Mouse (Mus musculus): ENCODE data around the gene Oxgr1.

DNA sequence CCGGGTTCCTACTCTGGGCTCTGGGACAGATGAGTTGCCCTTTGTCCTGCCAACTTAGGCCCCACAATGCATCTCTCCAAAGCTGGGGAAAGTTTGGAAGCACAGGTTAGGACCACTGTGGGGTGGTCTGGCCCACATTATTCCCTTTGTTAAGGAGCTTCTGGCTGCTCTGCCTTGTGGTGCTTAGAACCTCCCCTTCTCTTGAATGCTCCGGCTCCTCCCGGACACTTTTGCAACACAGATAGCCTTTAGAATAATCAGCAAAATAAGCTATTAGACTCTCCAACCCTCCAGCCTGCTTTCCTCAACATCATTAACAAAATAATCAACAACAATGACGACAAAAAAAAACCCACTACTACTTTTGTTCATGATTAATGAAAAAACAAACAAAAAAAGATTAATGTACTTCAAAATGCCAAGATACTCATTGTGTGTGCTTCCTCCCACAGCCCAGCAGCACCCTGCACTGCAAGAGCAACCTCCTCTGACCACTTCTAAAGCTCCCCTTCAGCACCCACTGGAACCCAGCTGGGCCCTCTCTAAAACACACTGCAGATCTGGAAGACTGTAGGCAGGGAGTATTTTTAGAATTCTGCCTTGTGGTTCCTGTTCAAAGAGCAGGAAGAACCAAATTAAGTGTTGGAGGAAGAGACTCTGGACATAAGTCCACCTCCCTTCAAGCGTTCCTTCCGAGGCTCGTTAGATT lies 53.1 kb downstream of the Oxgr1 start:
- TF ChIP-seq EP300 (IDR thresholded peaks at IDR 0.05; ENCODE audit: insufficient read depth, low read depth, low read length) (no peak), POLR2A (IDR thresholded peaks at IDR 0.05; ENCODE audit: insufficient read depth, low read length) (no peak)
